Mouse (Mus musculus) olfactory bulb, adult 2 months (tissue): ENCODE results near the gene Ttc23. TPM values are rescaled to one million over a fixed set of nuclear protein-coding genes. Genes with fewer than 3 reads are reported as not detected.

Experiments used
- H3K27ac ChIP-seq: fragments of 200-500 bp; 2 replicates; pipeline ENCODE4 v1.5.1; 2012; ENCODE audit warnings: low read depth, low read length; ENCODE audit not compliant: insufficient read depth
- H3K4me1 ChIP-seq: fragments of 200-500 bp; 2 replicates; pipeline ENCODE4 v1.6.1; 2012; ENCODE audit warnings: low read length; ENCODE audit not compliant: control insufficient read depth, insufficient read depth
- H3K4me3 ChIP-seq: fragments of 200-500 bp; 2 replicates; pipeline ENCODE4 v1.5.1; 2012; ENCODE audit warnings: mild to moderate bottlenecking, low read depth, low read length, moderate library complexity; ENCODE audit not compliant: insufficient read depth
- CTCF ChIP-seq: fragments of 200-500 bp; IDR thresholded peaks from 2 replicates; pipeline ENCODE4 v1.5.1; 2012; ENCODE audit warnings: low read depth, mild to moderate bottlenecking, low read length, moderate library complexity; ENCODE audit not compliant: insufficient read depth
- POLR2A ChIP-seq: fragments of 200-500 bp; IDR thresholded peaks from 2 replicates; pipeline ENCODE4 v1.6.1; 2012; ENCODE audit warnings: mild to moderate bottlenecking, low read depth, low read length, moderate library complexity; ENCODE audit not compliant: insufficient read depth
- WGBS: fragments of 180-500 bp; shearing (Covaris S2); methylation state at CpG from one replicate; pipeline ENCODE4 v1.1.7; 2018; 5-methylcytosine and 5-hydroxymethylcytosine counted together
- polyA plus RNA-seq: library from polyadenylated mRNA; stranded (reverse); fragments of >200 nt; gene quantifications from 2 replicates; pipeline ENCODE4 v1.2.4, GENCODE M21; 2012; ENCODE audit warnings: low replicate concordance; ENCODE audit not compliant: missing spikeins, insufficient read depth, insufficient read length

Gene Ttc23
- polyA plus RNA-seq, 1 experiment, result not detected

- TF ChIP-seq POLR2A (no peak), CTCF (no peak)
- WGBS, result over 99% methylated on average over 3 of the region's 3 CpGs
- no peak overlapping the region for H3K4me3 ChIP-seq
- peaks cover 9% of the 10 kb centered on the region for H3K4me1 ChIP-seq
- no peak overlapping the region for H3K27ac ChIP-seq
These were observed 39.3 kb downstream of the Ttc23 start for GRCm38 (mm10) chr7:67686545-67686944.

GRCm38 (mm10) chr7:67688281-67688680, 41.1 kb downstream of the Ttc23 start:
- WGBS, result 15% methylated on average over 3 of the region's 3 CpGs

GRCm38 (mm10) chr7:67689793-67690192, 42.6 kb downstream of the Ttc23 start:
- Histone ChIP-seq H3K4me1 (peaks cover 13% of the 10 kb centered on the region), H3K27ac (no peak overlapping the region), H3K4me3 (no peak overlapping the region)
- 86% methylated on average over 7 of the region's 7 CpGs for WGBS
- TF ChIP-seq POLR2A (no peak), CTCF (no peak)

More at GRCm38 (mm10) chr7:67688281-67688680, 41.1 kb downstream of the Ttc23 start:
- peaks cover 9% of the 10 kb centered on the region for H3K4me1 ChIP-seq
- no peak overlapping the region for H3K27ac ChIP-seq
- no peak for TF ChIP-seq CTCF
- TF ChIP-seq POLR2A, result no peak
- no peak overlapping the region for H3K4me3 ChIP-seq

GRCm38 (mm10) chr7:67691036-67691435, 43.8 kb downstream of the Ttc23 start:
- H3K4me3 ChIP-seq, result no peak overlapping the region
- no peak overlapping the region for H3K27ac ChIP-seq
- 91% methylated on average over 6 of the region's 6 CpGs for WGBS
- TF ChIP-seq POLR2A (no peak), CTCF (no peak)
- H3K4me1 ChIP-seq, result peaks cover 13% of the 10 kb centered on the region

- TF ChIP-seq POLR2A (no peak), CTCF (no peak)
- Histone ChIP-seq H3K4me3 (no peak overlapping the region), H3K4me1 (peaks cover 13% of the 10 kb centered on the region), H3K27ac (no peak overlapping the region)
- 87% methylated on average over 3 of the region's 3 CpGs for whole genome bisulfite sequencing
These were observed 44.9 kb downstream of the Ttc23 start for GRCm38 (mm10) chr7:67692141-67692540.

GRCm38 (mm10) chr7:67692791-67693538, 45.8 kb downstream of the Ttc23 start:
- Histone ChIP-seq H3K27ac (no peak overlapping the region), H3K4me1 (peaks cover 13% of the 10 kb centered on the region), H3K4me3 (no peak overlapping the region)
- 95% methylated on average over 23 of the region's 23 CpGs for WGBS
- no peak for TF ChIP-seq POLR2A
- TF ChIP-seq CTCF, result no peak

GRCm38 (mm10) chr7:67695906-67696305, 48.7 kb downstream of the Ttc23 start:
- no peak overlapping the region for H3K27ac ChIP-seq
- TF ChIP-seq POLR2A (no peak), CTCF (no peak)
- H3K4me1 ChIP-seq, result peaks cover 4% of the 10 kb centered on the region; the same call in 1 of the 2 replicates
- H3K4me3 ChIP-seq, result no peak overlapping the region
- 96% methylated on average over 7 of the region's 7 CpGs for WGBS

GRCm38 (mm10) chr7:67697892-67698630, 50.9 kb downstream of the Ttc23 start:
- 96% methylated on average over 28 of the region's 28 CpGs for WGBS
- Histone ChIP-seq H3K4me3 (no peak overlapping the region), H3K27ac (no peak overlapping the region), H3K4me1 (peaks cover 4% of the 10 kb centered on the region; the same call in 1 of the 2 replicates)
- no peak for TF ChIP-seq POLR2A
- TF ChIP-seq CTCF, result no peak

GRCm38 (mm10) chr7:67699301-67699700, 52.1 kb downstream of the Ttc23 start:
- TF ChIP-seq POLR2A (no peak), CTCF (no peak)
- 96% methylated on average over 4 of the region's 4 CpGs for WGBS
- peaks cover 4% of the 10 kb centered on the region; the same call in 1 of the 2 replicates for H3K4me1 ChIP-seq
- no peak overlapping the region for H3K4me3 ChIP-seq
- H3K27ac ChIP-seq, result no peak overlapping the region
